Mouse (Mus musculus) midbrain, embryonic 10.5 days (tissue): ENCODE data around the gene Wdcp. TPM values are rescaled to one million over a fixed set of nuclear protein-coding genes. Genes with fewer than 3 reads are reported as not detected.
"Not testable (repeated sequence)": the region's sequence is repeated elsewhere in the genome, so short reads cannot be mapped to it uniquely, and the experiment has no call there.

Experiments
- DNase-seq: peaks from one replicate; pipeline ENCODE4 v3.0.0-alpha.2; 2017; ENCODE audit warnings: low spot score
- H3K27ac ChIP-seq: fragments of 300-500 bp; sonication (generic); replicated peaks from 2 replicates; pipeline ENCODE4 v1.5.1; 2016; ENCODE audit warnings: mild to moderate bottlenecking
- H3K27me3 ChIP-seq: fragments of 300-500 bp; sonication (generic); 2 replicates; pipeline ENCODE4 v1.6.1; 2016; ENCODE audit warnings: low read depth, mild to moderate bottlenecking; ENCODE audit not compliant: poor library complexity, severe bottlenecking
- H3K36me3 ChIP-seq: fragments of 300-500 bp; sonication (generic); 2 replicates; pipeline ENCODE4 v1.6.1; 2016; ENCODE audit warnings: mild to moderate bottlenecking, moderate library complexity
- H3K4me1 ChIP-seq: fragments of 300-500 bp; sonication (generic); 2 replicates; pipeline ENCODE4 v1.6.1; 2016
- H3K4me3 ChIP-seq: fragments of 300-500 bp; sonication (generic); 2 replicates; pipeline ENCODE4 v1.5.1; 2016; ENCODE audit warnings: mild to moderate bottlenecking, moderate library complexity
- H3K9me3 ChIP-seq: fragments of 300-500 bp; sonication (generic); replicated peaks from 2 replicates; pipeline ENCODE4 v1.6.1; 2016; ENCODE audit warnings: mild to moderate bottlenecking
- WGBS: fragments of 180-500 bp; shearing (Covaris S2); methylation state at CpG from one replicate; pipeline ENCODE4 v1.1.7; 2016; 5-methylcytosine and 5-hydroxymethylcytosine counted together
- polyA plus RNA-seq: library from polyadenylated mRNA; unstranded; fragments of >200 nt; fragmentation: Nextera tagmentation; extraction: Ambion mirVana; gene quantifications from 2 replicates; pipeline ENCODE4 v1.2.1, GENCODE M21; 2016

The Wdcp gene
- polyA plus RNA-seq: 25.1 and 28.5 TPM in 2 replicates

GRCm38 (mm10) chr12:4842890-4843597 is at the start of gene Wdcp:
TSS of gene Wdcp (plus strand) at chr12:4843303.
- H3K9me3 ChIP-seq: no peaks in the 10 kb centered on the region
- H3K27me3 ChIP-seq: peaks cover 39% of the 10 kb centered on the region
- WGBS: under 1% methylated on average over 30 of the region's 30 CpGs
- H3K27ac ChIP-seq: peak within 1 kb of the TSS; percentile 76
- DNase-seq: peak; percentile 91
- peaks cover 4% of the 10 kb centered on the region for H3K36me3 ChIP-seq
- H3K4me3 ChIP-seq: peak within 1 kb of the TSS; percentile 78
- peaks cover 32% of the 10 kb centered on the region for H3K4me1 ChIP-seq

DNA sequence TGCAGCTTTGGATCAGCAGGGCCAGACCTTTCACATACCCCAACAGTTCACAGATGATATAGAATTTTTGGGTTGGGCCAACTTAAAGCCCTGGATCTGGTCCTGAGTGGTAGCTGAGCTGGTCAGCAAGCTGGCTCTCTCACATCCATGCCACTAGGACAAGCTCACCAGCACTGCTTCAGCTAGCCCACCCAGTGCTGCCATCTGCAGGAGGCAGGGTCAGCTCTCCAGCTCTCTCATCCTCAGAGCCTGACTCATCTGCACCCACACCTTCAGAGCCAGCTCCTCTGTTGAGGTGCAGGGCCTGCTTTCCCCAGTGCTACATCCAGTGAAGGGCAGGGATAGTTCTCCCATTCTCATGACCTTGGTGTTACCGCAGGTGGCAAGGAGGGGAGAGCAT is 49.4 kb upstream of the Wdcp start:
- no peak overlapping the region for H3K27ac ChIP-seq
- H3K27me3 ChIP-seq: no peaks in the 10 kb centered on the region
- H3K4me3 ChIP-seq: no peak overlapping the region
- no peak for DNase-seq
- H3K36me3 ChIP-seq: no peaks in the 10 kb centered on the region
- H3K4me1 ChIP-seq: no peaks in the 10 kb centered on the region
- H3K9me3 ChIP-seq: no peaks in the 10 kb centered on the region
- 75% methylated on average over 1 of the region's 1 CpGs for WGBS

DNA sequence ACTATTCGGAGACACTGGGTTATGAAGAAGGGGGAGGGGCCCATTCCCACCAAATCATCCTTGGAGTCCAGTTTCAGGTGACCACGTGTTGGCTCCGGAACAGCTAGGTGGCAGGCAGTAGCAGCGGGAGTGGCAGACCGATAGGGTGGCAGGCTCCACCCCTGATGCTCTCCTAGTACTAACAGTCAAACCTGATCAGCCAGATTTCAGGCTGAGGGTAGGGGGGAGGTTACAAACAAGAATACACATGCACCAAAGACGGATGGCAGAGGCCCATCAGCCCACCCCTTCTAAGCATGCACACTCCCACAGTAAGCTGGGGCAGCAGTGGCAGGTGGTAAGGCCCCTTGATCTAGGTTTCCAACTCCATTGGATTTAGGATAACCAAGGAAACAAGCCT is 45.6 kb upstream of the Wdcp start:
- not testable (repeated sequence) for H3K36me3 ChIP-seq, H3K4me3 ChIP-seq, H3K4me1 ChIP-seq, DNase-seq, H3K9me3 ChIP-seq, H3K27me3 ChIP-seq, H3K27ac ChIP-seq
- WGBS: 80% methylated on average over 6 of the region's 6 CpGs

GRCm38 (mm10) chr12:4811036-4811435 is 32.1 kb upstream of the Wdcp start:
- no peak for DNase-seq
- Histone ChIP-seq H3K4me3 (no peak overlapping the region), H3K9me3 (0 out of 2 replicates have a peak, but pooled peaks cover 3% of the 10 kb centered on the region), H3K27me3 (no peaks in the 10 kb centered on the region), H3K4me1 (no peaks in the 10 kb centered on the region), H3K36me3 (no peaks in the 10 kb centered on the region), H3K27ac (no peak overlapping the region)
- WGBS: 81% methylated on average over 4 of the region's 4 CpGs

DNA sequence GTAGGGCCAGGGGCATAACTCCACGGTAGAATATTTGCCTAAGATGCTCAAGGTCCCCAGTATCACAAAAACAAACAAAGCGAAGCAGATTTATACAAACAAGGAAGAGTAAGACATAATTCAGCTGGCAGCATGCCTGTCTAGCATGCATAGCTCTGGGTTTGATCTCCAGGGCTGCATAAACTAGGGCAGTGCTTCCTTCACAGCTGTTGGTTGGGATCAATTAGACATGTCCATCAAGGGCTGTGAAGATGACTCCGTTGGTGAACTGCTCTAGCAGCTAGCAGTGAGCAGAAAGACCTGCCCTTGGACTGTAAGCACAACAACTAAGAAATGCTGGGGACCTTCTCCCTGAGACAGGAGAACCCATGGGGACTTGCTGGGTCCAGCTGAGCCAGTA is 31.4 kb upstream of the Wdcp start:
- H3K36me3 ChIP-seq: no peaks in the 10 kb centered on the region
- no peaks in the 10 kb centered on the region for H3K27me3 ChIP-seq
- no peak overlapping the region for H3K4me3 ChIP-seq
- 0 out of 2 replicates have a peak, but pooled peaks cover 3% of the 10 kb centered on the region for H3K9me3 ChIP-seq
- H3K27ac ChIP-seq: no peak overlapping the region
- H3K4me1 ChIP-seq: peaks cover 4% of the 10 kb centered on the region
- 76% methylated on average over 3 of the region's 3 CpGs for WGBS
- DNase-seq: no peak

DNA sequence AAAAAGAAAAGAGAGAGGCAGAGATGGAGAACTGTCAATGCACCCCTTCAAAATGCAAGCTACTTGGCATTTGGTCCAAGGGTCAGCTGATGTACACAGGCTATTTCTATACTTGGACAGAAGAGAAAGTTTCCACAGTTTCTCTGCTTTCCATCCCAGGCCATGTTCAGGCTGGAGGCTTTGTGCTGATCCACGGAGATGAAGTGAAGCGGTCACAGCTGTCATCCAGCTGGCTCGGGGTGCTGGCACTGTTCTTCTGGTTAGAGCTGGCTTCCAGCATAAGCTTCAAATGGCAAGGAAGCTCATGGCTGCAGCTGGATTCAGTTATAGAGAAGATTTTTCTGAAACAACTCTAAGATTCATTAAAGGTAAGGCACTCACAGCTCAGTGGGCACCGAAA is 29.5 kb upstream of the Wdcp start:
- no peaks in the 10 kb centered on the region for H3K27me3 ChIP-seq
- 87% methylated on average over 4 of the region's 4 CpGs for WGBS

DNA sequence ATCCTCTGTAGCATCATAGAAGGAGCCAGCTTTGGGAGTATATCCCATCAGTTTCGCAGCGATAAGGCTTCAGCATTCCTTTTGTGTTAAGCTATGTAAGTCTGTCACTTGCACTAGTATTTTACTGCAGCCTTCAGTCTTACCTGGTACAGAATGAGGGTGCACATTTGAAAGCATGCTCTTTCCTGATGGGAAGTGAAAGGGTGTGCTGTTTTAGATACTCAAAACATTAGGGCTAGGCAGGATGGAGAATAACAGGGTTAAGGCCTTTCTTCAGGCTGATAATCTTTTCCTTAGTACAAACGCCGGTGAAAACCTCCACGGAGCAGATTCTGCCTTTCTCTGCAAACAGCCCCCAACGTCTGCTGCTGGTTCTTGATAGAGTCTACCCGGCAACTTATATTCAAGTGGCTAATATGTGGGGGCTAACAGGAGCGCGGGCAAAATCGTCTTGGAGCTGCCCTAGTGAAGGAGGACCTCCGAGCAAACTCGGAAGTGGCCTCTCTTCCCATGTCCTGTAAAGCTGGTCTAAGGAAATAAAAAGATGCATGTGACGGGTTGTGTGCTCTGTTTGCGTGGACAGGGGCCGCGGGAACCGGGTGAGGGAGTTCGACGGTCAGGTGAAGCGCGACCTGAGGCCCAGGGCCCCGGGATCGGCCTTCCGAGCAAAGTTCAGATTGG is 26.3 kb upstream of the Wdcp start:
- Histone ChIP-seq H3K27ac (peak overlapping the region; percentile 87), H3K4me1 (peaks cover 23% of the 10 kb centered on the region), H3K9me3 (no peaks in the 10 kb centered on the region), H3K36me3 (peaks cover 20% of the 10 kb centered on the region), H3K27me3 (no peaks in the 10 kb centered on the region), H3K4me3 (peak overlapping the region; percentile 88)
- no peak for DNase-seq
- WGBS: 13% methylated on average over 24 of the region's 24 CpGs

More for the DNA sequence above, 29.5 kb upstream of the Wdcp start:
- H3K36me3 ChIP-seq: no peaks in the 10 kb centered on the region
- 0 out of 2 replicates have a peak, but pooled peaks cover 3% of the 10 kb centered on the region for H3K9me3 ChIP-seq
- H3K27ac ChIP-seq: no peak overlapping the region
- DNase-seq: no peak
- no peak overlapping the region for H3K4me3 ChIP-seq
- peaks cover 15% of the 10 kb centered on the region for H3K4me1 ChIP-seq

DNA sequence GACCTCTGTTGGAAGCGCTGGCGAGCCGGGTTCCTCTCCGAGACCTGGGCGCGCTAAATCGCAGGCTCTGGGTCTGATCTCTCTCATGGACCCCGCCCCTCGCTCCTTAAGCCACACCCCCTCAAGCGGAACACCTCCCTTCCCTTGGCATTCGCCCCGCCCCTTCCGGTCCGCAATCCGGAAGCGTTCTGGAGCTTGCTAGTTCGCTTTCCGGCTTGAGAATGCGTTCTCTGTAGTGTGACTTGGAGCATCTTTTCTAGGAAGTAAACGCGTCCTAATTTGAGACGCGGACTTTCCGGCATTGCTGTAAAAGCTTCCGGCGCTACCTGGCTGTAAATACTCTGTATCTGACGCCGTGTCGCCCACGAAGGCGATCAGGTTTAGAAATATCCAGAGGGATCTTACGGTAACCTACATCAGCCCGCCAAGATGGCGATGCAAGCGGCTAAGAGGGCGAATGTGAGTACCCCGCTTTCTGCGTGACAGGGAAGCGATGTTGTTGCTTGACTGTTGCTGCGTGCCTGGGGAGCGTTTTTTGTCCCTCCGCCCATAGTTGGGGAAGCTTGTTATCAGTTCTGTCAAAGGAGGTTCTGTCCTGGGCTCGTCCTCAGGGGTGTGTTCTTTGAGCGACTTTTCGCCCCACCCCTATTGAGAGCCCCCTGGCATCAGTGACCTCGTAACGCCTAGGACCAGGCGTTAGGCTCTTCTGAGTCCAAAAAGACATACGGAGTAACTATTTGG is 25.6 kb upstream of the Wdcp start, which contains the start of gene Sf3b6:
Gene Sf3b6 (plus strand): TSS at position 184 of the 741 bp plus-strand sequence.
- WGBS: under 1% methylated on average over 49 of the region's 49 CpGs
- no peaks in the 10 kb centered on the region for H3K9me3 ChIP-seq
- peaks cover 23% of the 10 kb centered on the region for H3K4me1 ChIP-seq
- peak within 1 kb of the TSS; percentile 88 for H3K4me3 ChIP-seq
- H3K27me3 ChIP-seq: no peaks in the 10 kb centered on the region
- peak; percentile 99 for DNase-seq
- H3K36me3 ChIP-seq: peaks cover 27% of the 10 kb centered on the region
- H3K27ac ChIP-seq: peak within 1 kb of the TSS; percentile 87

GRCm38 (mm10) chr12:4827256-4827655 is 15.8 kb upstream of the Wdcp start:
- H3K36me3 ChIP-seq: peaks cover 77% of the 10 kb centered on the region
- no peak for DNase-seq
- no peak overlapping the region for H3K27ac ChIP-seq
- no peaks in the 10 kb centered on the region for H3K27me3 ChIP-seq
- WGBS: 85% methylated on average over 3 of the region's 3 CpGs
- no peaks in the 10 kb centered on the region for H3K4me1 ChIP-seq
- no peak overlapping the region for H3K4me3 ChIP-seq
- no peaks in the 10 kb centered on the region for H3K9me3 ChIP-seq

DNA sequence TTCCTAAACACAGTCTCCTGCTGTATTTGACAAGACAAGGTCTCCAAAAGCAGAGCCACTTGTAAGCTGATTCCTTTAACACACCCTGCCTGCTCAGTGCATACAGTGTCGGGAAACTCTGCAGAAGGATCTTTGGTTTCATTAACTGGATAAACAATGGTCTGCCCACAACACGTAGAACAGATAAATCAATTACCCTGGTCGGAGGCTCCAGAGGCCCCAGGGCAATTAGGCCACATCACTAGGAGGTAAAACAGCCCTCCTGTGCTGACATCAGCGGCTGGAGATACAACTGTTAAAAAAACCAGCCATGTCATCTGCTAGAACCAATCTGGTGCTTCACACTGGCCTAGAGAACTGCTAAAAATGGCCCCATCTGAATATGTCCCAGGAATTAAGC is 6.1 kb upstream of the Wdcp start:
- WGBS: 59% methylated on average over 4 of the region's 4 CpGs
- H3K9me3 ChIP-seq: no peaks in the 10 kb centered on the region
- no peak overlapping the region for H3K27ac ChIP-seq
- peaks cover 3% of the 10 kb centered on the region; the same call in 1 of the 2 replicates for H3K36me3 ChIP-seq
- DNase-seq: no peak
- H3K4me3 ChIP-seq: no peak overlapping the region
- peaks cover 18% of the 10 kb centered on the region for H3K4me1 ChIP-seq
- peaks cover 31% of the 10 kb centered on the region for H3K27me3 ChIP-seq

DNA sequence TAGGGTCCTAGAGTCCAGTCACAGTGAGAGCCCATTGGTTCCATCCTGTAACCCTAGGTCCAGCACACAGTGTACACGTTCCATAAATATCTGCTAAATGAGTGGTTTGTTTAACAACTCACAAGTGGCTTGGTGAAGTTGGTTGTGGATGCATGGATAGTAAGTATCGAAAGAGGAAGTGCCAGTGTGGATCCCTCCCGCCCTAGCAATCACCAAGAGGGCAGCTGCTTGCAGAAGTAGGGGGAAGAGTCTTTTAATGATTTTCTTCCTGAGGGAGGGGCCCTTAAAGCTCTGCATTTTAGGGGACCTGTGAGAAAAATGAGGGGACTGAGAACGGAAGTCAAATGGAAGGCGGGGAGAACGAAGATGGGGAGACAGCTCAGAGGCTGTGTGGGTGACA is 3.1 kb upstream of the Wdcp start:
- Histone ChIP-seq H3K36me3 (no peaks in the 10 kb centered on the region), H3K27me3 (peaks cover 39% of the 10 kb centered on the region), H3K9me3 (no peaks in the 10 kb centered on the region), H3K4me1 (peaks cover 32% of the 10 kb centered on the region), H3K4me3 (no peak overlapping the region; the same call in 1 of the 2 replicates), H3K27ac (no peak overlapping the region)
- DNase-seq: no peak
- 54% methylated on average over 6 of the region's 6 CpGs for WGBS

DNA sequence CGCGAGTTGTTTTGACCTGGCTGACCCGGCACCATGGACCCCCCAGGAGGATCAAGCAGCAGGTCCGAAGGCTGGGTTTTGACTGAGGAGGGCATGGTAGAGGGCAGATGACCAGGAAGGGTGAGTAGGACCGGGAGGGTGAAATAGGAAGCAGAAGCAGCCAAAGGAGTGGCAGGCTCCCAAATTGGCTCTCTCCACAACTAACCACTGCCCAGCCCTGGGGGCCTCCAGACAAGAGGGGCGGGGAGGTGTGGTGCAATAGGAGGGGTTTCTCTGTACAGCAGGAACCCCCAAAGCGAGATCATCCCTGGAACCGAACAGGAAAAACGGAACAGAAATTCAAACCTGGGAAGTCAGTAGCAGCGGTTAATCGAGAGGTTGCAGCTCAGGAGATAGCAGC is 2.4 kb upstream of the Wdcp start:
- H3K4me3 ChIP-seq: peak overlapping the region; percentile 78
- H3K4me1 ChIP-seq: peaks cover 32% of the 10 kb centered on the region
- no peaks in the 10 kb centered on the region for H3K9me3 ChIP-seq
- peak overlapping the region; percentile 83 for H3K27ac ChIP-seq
- 3% methylated on average over 11 of the region's 11 CpGs for WGBS
- DNase-seq: no peak
- peaks cover 39% of the 10 kb centered on the region for H3K27me3 ChIP-seq
- H3K36me3 ChIP-seq: no peaks in the 10 kb centered on the region
